Mouse (Mus musculus): ENCODE data around the gene Il12a.

DNA sequence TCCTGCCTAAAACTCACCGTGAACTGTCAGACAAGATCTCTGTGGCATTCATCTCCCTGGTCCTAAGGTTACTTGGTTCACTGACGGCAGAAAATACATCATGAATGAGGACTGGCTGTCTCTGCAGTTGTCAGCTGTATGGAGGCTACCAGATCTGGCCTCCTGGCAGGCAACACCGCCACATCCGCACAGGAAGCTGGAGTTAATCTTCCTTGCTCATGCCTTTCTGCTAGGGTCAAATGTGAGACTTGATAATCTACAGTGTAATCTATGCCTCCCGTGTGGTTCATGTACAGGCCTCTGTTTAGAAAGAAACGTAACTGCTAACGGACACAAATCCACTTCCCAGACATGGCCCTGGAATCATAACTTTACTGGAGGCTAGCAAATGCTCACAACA is 51.5 kb downstream of the Il12a start:
- TF ChIP-seq CTCF (IDR thresholded peaks at IDR 0.05; ENCODE audit: insufficient read depth, low read length) (no peak), POLR2A (IDR thresholded peaks at IDR 0.05; ENCODE audit: borderline replicate concordance, extremely low read depth, low read depth, low read length) (no peak)

Data from lung, adult 2 months (tissue).